Mouse (Mus musculus) limb, embryonic 13.5 days (tissue): Measurements from ENCODE around the gene Cog5. TPM values are rescaled to one million over a fixed set of nuclear protein-coding genes. Genes with fewer than 3 reads are reported as not detected.

Experiments used
- ATAC-seq: fragments of 200-750 bp; cut with Nextera tagmentation; 2 replicates; pipeline ENCODE4 v1.8.0; 2017; ENCODE audit warnings: low read depth, moderate number of reproducible peaks, moderate TSS enrichment; ENCODE audit not compliant: low FRiP score
- H3K27ac ChIP-seq: fragments of 300-500 bp; sonication (generic); 2 replicates; pipeline ENCODE4 v1.5.1; 2015; ENCODE audit warnings: inconsistent platforms, mild to moderate bottlenecking, moderate library complexity
- H3K27me3 ChIP-seq: fragments of 300-500 bp; sonication (generic); 2 replicates; pipeline ENCODE4 v1.6.1; 2015; ENCODE audit warnings: mild to moderate bottlenecking, inconsistent platforms
- H3K36me3 ChIP-seq: fragments of 300-500 bp; sonication (generic); 2 replicates; pipeline ENCODE4 v1.6.1; 2015; ENCODE audit warnings: inconsistent platforms, mild to moderate bottlenecking, moderate library complexity
- H3K4me1 ChIP-seq: fragments of 300-500 bp; sonication (generic); 2 replicates; pipeline ENCODE4 v1.6.1; 2015; ENCODE audit warnings: inconsistent platforms
- H3K4me2 ChIP-seq: fragments of 300-500 bp; sonication (generic); replicated peaks from 2 replicates; pipeline ENCODE4 v1.6.1; 2015; ENCODE audit warnings: inconsistent platforms, mild to moderate bottlenecking, moderate library complexity
- H3K4me3 ChIP-seq: fragments of 300-500 bp; sonication (generic); 2 replicates; pipeline ENCODE4 v1.5.1; 2015; ENCODE audit warnings: moderate library complexity, mild to moderate bottlenecking, inconsistent platforms
- H3K9ac ChIP-seq: fragments of 300-500 bp; sonication (generic); 2 replicates; pipeline ENCODE4 v1.6.1; 2015; ENCODE audit warnings: mild to moderate bottlenecking, inconsistent platforms
- H3K9me3 ChIP-seq: fragments of 300-500 bp; sonication (generic); 2 replicates; pipeline ENCODE4 v1.6.1; 2016; ENCODE audit warnings: inconsistent platforms
- WGBS: fragments of 180-500 bp; shearing (Covaris S2); methylation state at CpG from one replicate; pipeline ENCODE4 v1.1.7; 2015; 5-methylcytosine and 5-hydroxymethylcytosine counted together
- polyA plus RNA-seq: library from polyadenylated mRNA; unstranded; fragments of >200 nt; fragmentation: Nextera tagmentation; extraction: Ambion mirVana; gene quantifications from 2 replicates; pipeline ENCODE4 v1.2.1, GENCODE M21; 2015

Cog5 gene
- polyA plus RNA-seq, 1 experiment from 2014 or later = 36.1 TPM

DNA sequence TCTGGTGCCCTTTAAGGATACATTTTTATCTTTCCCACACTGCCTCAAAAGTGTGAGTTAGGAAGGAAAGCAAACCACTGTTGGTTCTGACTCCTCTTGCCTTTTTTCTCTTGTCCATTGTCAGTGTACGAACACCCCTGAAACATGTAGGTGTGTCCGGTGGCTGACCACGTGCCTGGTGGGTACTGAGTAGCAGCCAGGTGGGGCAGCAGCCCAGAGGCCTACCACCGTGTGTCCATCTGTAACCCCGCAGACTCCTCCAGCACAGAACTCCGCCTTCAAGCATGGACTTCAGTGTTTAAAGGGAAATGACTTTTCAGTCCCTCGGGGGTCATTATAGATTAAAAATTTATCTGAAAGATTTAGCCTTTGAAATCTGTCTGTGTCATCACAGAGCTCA, 242.8 kb downstream of the Cog5 start:
- no peak overlapping the region for H3K27ac ChIP-seq
- 70% methylated on average over 7 of the region's 7 CpGs for WGBS
- no peak for ATAC-seq
- no peaks in the 10 kb centered on the region for H3K27me3 ChIP-seq
- peaks cover 21% of the 10 kb centered on the region for H3K4me1 ChIP-seq
- no peak overlapping the region for H3K4me2 ChIP-seq
- no peak overlapping the region for H3K9ac ChIP-seq
- H3K36me3 ChIP-seq = peaks cover 6% of the 10 kb centered on the region
- H3K4me3 ChIP-seq = no peak overlapping the region
- H3K9me3 ChIP-seq = no peaks in the 10 kb centered on the region

DNA sequence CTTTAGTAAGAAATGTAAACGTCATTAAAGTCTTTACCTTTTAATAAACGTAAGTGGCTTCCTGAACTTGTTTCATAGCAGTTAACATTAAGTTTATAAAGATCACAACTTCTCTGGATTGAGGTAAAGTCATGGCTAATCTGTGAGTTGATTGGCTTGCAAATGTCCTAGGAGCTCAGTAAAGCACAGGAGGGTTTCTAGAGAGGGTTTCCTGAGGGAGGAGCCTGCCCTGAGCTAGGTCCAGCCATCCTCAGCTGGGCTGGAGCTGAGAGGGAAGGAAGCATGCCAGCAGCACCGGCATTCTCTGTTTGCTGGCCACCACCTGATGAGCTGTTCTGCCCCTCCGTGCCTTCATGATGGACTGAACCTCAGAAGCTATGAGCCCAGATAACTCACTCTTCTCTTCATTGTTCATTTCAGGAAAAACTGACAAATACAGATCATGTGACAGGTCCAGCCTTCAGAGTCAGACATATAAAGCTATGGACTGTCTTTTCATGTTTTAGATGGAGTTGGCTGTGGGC, 245.8 kb downstream of the Cog5 start:
- no peaks in the 10 kb centered on the region for H3K9me3 ChIP-seq
- no peak overlapping the region for H3K27ac ChIP-seq
- no peak for ATAC-seq
- peaks cover 10% of the 10 kb centered on the region for H3K36me3 ChIP-seq
- no peak overlapping the region for H3K4me2 ChIP-seq
- no peaks in the 10 kb centered on the region for H3K27me3 ChIP-seq
- WGBS = 85% methylated on average over 4 of the region's 4 CpGs
- no peak overlapping the region for H3K9ac ChIP-seq
- H3K4me3 ChIP-seq = no peak overlapping the region
- H3K4me1 ChIP-seq = peaks cover 18% of the 10 kb centered on the region

DNA sequence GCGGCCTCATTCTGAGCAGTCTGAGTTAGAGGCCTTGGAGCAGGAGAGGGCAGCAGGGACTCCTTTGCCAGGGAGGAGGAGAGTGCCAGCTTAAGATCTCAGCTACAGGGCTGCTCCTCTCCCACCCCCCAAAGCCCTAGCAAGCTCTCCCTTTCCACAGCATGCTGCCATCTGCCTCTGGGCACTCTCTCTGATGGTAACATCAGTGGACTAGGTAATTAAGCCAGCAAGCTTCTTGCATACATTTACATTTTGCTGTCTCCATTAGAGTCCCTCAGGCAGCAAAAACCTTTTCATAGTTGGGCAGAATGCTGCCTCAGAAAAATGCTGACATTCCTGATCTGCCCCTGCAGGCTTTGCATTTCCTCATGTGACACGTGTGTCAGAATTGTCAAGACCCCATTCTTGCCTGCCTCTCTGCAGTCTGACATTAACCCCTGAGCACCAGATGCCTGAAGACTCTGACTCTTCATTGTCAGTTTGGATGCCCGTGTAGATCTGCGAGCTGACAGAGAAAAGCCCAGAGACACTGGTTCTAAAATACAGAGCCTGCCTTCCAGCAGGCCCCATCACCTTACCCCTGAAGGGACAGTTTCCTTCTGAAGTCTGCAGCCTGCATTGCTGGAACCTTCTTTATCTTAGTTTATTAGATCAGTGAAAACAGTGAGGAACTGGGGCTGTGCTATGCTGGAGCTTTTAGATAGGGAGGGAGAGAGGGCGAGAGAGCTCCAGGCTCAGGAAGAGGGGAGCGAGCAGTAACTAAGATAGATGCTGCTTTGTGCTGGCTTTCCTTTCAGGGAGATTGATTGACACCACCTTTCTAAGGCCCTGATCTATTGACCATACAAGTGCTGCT, 251.3 kb downstream of the Cog5 start:
- WGBS = 56% methylated on average over 6 of the region's 6 CpGs

DNA sequence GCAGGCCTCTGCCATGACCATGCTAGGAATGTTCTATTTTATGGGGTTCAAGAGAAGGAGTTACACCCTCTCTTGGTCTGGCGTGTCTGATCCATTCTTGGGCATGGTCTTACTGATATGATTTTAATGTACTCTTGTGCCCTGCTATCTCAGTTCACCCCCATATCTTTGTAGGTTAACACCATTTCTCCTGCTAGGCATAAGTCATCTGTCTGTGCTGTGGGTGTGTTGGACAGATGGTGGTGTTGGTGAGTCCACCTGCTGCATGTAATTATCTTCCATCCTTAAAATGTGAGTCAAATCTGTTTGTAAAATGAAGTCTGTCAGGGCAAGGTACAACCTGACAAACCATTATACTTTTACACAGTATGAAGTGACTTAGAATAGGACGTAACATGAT, 252.8 kb downstream of the Cog5 start:
- Histone ChIP-seq H3K9ac (no peak overlapping the region), H3K4me2 (no peak overlapping the region), H3K4me1 (no peaks in the 10 kb centered on the region), H3K36me3 (peaks cover 12% of the 10 kb centered on the region; the same call in 1 of the 2 replicates), H3K27me3 (no peaks in the 10 kb centered on the region), H3K4me3 (no peak overlapping the region), H3K27ac (no peak overlapping the region), H3K9me3 (no peaks in the 10 kb centered on the region)
- ATAC-seq = no peak
- WGBS = 90% methylated on average over 2 of the region's 2 CpGs

More for the DNA sequence above, 251.3 kb downstream of the Cog5 start:
- H3K36me3 ChIP-seq = peaks cover 18% of the 10 kb centered on the region
- no peaks in the 10 kb centered on the region for H3K4me1 ChIP-seq
- H3K9ac ChIP-seq = 0 out of 2 replicates have a peak overlapping the region, but pooled peaks have one; percentile 19
- H3K9me3 ChIP-seq = no peaks in the 10 kb centered on the region
- no peak overlapping the region for H3K4me3 ChIP-seq
- no peak overlapping the region for H3K4me2 ChIP-seq
- H3K27ac ChIP-seq = no peak overlapping the region
- H3K27me3 ChIP-seq = no peaks in the 10 kb centered on the region
- ATAC-seq = peak; percentile 28; the same call in 1 of the 2 replicates

DNA sequence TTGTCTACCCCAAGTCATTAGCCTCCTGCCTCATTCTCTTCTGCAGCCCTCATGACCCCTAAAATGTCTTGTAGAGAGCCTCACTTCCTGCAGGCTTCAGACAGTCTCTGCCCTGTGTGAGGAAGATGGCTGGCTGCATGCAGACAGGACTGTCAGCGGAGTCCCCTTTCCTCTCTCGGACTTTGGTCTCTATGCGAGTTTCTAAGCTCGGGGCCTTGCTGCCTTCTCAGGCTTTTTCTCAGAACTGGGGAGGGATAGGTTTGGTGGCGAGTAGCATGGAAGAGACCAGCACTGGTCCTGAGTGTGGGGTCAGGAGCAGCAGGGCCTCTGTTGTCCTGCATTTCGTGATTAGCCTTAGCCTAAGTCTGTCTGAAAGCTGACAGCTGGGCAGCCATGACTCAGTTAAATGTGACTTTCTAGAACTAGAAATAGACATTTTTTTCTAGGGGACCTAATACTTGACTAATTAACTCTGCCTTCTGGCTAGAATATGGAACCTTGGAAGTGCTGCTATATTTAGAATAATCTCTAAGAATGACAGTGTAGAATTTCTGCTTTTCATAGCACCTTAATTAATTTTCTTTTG, 258.4 kb downstream of the Cog5 start:
- Histone ChIP-seq H3K36me3 (0 out of 2 replicates have a peak, but pooled peaks cover 5% of the 10 kb centered on the region), H3K4me3 (no peak overlapping the region), H3K4me1 (no peaks in the 10 kb centered on the region), H3K27me3 (no peaks in the 10 kb centered on the region), H3K4me2 (no peak overlapping the region), H3K27ac (no peak overlapping the region), H3K9me3 (no peaks in the 10 kb centered on the region), H3K9ac (no peak overlapping the region)
- WGBS = 79% methylated on average over 6 of the region's 6 CpGs
- ATAC-seq = no peak

DNA sequence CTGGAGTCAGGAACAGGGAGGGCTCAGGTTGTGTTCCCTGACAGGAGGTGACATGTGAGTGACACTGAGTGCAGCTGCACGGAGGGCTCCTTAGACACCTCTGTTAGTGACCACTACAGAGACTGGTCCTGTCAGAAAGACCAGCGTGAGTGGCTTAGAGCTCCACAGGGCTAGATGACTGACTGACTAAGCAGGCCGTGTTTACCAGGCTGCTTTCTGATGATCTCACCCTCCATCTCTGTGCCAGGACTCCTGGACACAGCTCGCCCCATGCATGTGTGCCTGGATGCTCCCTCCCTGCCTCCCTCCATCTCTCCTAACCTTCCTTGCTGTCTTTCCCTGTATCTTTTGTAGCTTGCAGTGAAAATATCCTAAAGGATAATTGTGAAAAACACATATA, 258.9 kb downstream of the Cog5 start:
- Histone ChIP-seq H3K4me1 (no peaks in the 10 kb centered on the region), H3K36me3 (peaks cover 8% of the 10 kb centered on the region; the same call in 1 of the 2 replicates), H3K27ac (no peak overlapping the region), H3K4me2 (no peak overlapping the region), H3K27me3 (no peaks in the 10 kb centered on the region), H3K9me3 (no peaks in the 10 kb centered on the region), H3K4me3 (no peak overlapping the region), H3K9ac (no peak overlapping the region)
- no peak for ATAC-seq
- WGBS = 75% methylated on average over 4 of the region's 4 CpGs

DNA sequence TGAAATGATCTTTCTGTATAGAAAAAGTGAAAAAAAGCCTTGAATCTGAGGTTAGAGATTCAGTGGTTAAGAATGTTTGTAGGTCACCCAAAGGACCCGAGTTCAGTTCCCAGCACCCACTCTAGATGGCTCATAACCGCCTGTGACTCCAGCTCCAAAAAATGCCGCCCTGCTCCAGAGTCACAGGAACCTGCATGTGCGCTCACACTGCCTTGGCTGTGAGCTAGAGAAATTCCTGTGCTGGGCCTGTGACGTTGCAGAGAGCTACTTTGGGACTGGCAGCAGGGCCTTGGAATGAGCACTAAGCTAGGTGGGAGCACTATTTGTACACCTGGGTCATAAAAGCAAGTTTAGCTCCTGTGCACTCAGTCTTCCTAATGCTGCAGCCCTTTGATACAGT, 262.0 kb downstream of the Cog5 start:
- Histone ChIP-seq H3K4me2 (no peak overlapping the region), H3K9me3 (no peaks in the 10 kb centered on the region), H3K4me1 (no peaks in the 10 kb centered on the region), H3K36me3 (peaks cover 22% of the 10 kb centered on the region), H3K4me3 (no peak overlapping the region), H3K27ac (no peak overlapping the region), H3K9ac (no peak overlapping the region), H3K27me3 (no peaks in the 10 kb centered on the region)
- 86% methylated on average over 5 of the region's 5 CpGs for WGBS
- ATAC-seq = no peak

DNA sequence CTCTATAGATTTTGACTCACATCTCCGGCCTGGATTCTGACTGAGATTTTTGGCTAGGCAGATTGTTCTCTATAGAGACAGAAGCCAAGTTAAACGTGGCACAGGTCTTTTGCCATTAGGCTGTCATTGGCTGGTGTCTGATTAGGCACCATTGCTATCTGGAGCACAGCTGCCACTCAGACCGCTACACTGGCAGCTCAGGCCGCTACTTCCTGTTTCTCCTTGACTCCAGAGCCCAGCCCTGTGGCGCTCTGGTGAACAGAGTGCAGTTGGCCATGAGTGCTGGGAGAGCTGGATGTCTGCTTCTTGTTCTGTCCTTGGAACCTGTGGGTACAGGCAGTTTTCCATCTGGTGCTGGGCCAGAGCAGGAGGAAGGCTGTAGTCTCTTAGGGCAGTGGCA, 262.6 kb downstream of the Cog5 start:
- no peak overlapping the region for H3K4me3 ChIP-seq
- no peak overlapping the region for H3K27ac ChIP-seq
- WGBS = 83% methylated on average over 5 of the region's 5 CpGs
- no peak for ATAC-seq
- no peak overlapping the region for H3K9ac ChIP-seq
- H3K4me1 ChIP-seq = no peaks in the 10 kb centered on the region
- no peak overlapping the region for H3K4me2 ChIP-seq
- H3K27me3 ChIP-seq = no peaks in the 10 kb centered on the region
- H3K9me3 ChIP-seq = no peaks in the 10 kb centered on the region
- peaks cover 22% of the 10 kb centered on the region for H3K36me3 ChIP-seq

DNA sequence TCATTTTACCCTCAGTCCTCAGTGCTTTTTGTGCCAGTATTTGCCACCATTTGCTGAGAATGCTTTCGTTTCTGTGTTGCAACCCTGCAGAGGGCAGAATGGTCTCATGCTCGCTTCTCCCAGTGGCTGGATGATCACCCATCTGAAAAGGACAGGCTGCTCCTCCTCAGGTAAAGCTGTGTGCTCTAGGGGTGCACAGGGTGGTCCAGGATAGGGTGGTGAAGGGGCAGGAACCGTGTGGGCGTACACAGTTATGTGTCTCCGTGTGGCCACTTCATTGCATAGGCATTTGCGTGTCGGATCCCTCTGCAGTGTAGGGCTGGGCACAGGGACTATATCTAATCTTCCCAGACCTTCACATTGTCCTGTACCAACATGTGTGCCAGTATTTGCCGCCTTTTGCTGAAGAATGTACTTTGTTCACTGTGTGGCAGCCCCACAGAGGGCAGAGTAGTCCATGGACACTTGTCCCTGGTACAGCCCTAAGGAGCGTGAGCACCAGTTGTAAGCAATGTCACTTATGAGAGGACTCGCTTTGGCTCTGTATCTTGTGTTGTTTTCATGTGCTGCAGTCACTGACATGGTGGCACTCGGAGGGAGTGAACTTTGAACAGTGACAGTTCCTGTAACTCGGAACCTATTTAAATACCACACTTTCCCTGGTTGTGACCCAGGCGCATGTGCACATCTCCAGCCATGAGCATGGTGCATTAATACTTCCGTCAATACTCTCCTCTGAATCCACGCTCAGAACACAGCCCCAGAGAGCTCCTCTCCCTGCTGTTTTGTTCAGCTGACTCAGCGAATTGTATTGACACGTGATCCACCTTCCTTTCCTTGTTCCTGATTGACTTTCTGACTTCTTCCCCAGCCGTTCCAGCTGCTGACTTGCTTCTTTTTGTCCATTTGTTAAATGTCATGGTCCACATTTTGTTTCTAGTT, 266.1 kb downstream of the Cog5 start:
- Histone ChIP-seq H3K4me1 (peaks cover 9% of the 10 kb centered on the region), H3K4me2 (no peak overlapping the region), H3K9ac (no peak overlapping the region), H3K27ac (no peak overlapping the region), H3K9me3 (no peaks in the 10 kb centered on the region), H3K36me3 (peaks cover 38% of the 10 kb centered on the region), H3K27me3 (no peaks in the 10 kb centered on the region), H3K4me3 (no peak overlapping the region)
- no peak for ATAC-seq
- WGBS = 83% methylated on average over 18 of the region's 18 CpGs

DNA sequence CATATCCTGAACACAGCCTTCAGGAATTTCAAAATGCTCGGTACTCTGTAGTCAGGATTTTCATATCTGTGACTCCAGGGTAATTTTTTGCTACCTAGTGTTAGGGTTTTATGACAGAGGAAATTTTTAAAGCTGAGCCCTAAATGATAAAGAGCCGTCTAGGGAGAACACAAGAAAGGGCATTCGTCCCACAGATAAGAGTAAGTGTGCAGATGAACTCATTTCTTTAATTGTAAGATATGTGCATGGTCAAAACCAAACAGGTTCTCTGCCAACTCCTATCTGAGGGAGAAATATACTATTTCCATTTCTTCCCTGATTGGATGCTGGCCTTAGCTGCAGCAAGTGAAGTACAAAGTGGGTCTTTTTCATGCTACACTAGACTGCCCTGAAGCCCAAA, 269.5 kb downstream of the Cog5 start:
- Histone ChIP-seq H3K4me2 (no peak overlapping the region), H3K9ac (no peak overlapping the region), H3K36me3 (peaks cover 60% of the 10 kb centered on the region), H3K27ac (no peak overlapping the region), H3K4me1 (peaks cover 18% of the 10 kb centered on the region), H3K9me3 (no peaks in the 10 kb centered on the region), H3K27me3 (no peaks in the 10 kb centered on the region), H3K4me3 (no peak overlapping the region)
- WGBS = 82% methylated on average over 3 of the region's 3 CpGs
- ATAC-seq = no peak

DNA sequence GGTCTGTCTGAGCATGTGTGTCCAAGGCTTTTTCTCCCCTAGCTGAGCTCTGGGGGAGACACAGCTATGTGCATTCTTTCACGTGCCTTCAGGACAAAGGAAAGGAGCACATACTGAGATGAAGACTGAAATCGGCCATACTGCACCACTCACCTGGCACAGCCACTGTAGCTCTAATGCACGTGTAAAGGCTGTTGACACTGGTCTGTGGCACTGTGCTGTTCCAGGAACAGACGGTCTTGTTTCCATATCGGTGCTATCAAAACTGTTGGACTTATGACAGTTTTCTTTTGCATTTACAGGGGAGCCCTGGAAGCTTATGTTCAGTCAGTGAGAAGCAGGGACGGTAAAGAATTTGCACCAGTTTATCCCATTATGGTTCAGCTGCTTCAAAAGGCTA, 270.7 kb downstream of the Cog5 start:
- Histone ChIP-seq H3K4me2 (no peak overlapping the region), H3K4me1 (peaks cover 18% of the 10 kb centered on the region), H3K4me3 (no peak overlapping the region), H3K27me3 (no peaks in the 10 kb centered on the region), H3K9ac (no peak overlapping the region), H3K27ac (peak overlapping the region; percentile 16; the same call in 1 of the 2 replicates), H3K9me3 (no peaks in the 10 kb centered on the region), H3K36me3 (peaks cover 62% of the 10 kb centered on the region)
- 64% methylated on average over 6 of the region's 6 CpGs for WGBS
- ATAC-seq = peak; percentile 48
